Mouse (Mus musculus): ENCODE data around the gene Adamts9.

Gene Adamts9

DNA sequence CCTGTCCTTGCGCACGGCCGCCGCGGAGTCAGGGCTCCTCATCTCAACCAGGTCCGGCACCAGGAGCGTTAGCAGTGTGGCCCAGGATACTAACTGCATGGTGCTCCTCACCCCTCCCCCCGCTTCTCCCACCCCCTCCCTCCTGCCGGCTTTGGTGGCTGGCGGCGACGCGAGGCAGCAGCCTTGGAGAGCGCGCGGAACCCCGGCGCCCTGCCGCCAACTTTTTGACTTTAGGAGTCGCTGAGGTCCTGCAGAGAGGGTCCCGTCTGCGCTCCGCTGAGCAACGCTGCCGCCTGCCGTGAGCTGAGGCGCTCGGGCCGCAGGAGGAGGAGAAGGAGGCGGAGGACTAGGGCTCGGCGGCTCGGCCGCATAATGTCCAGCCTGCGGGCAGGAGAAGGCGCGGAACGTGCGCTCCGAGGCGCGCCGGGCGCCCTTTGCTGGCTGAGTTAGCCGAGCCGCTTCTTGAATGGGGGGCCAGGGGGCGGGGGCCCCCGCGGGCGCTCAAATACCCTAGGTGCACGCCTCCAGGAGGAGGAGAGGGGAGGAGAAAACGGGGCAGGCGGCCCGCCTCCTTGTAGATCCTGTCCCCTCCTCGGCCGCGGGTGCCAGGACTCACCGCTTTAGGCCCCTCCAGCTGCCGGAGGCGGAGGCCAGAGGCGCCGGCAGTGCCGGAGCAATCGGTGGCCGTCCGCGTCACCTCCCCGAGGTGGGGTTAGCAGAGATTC is at the start of gene Adamts9:
Gene Adamts9 (minus strand): TSS at position 436 of the 725 bp plus-strand sequence.
- peak; percentile 22 for DNase-seq (ENCODE audit: low read depth, low spot score)

- peak; percentile 29 for DNase-seq (ENCODE audit: low read depth, low spot score)
Measured at GRCm38 (mm10) chr6:92991616-92992015, 48.3 kb upstream of the Adamts9 start.

DNA sequence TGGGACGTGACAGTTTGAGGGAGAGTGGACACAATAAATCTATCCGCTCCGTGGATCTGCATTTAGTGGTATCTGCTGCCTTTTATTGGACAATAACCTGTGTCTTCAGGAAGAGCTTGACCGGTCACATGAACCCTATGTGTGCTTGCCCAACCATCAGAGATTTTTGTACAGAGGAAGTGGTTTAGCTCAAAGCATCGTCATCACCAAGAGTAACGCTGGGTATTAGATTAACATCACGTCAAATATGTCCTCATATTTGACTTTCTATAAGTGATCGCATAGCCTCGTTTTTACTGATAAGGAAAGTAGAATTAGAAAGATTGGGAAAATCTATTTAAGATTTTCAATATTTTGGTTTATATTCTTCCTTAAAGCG is 45.3 kb upstream of the Adamts9 start:
- DNase-seq (ENCODE audit: low read depth, low spot score): no peak

GRCm38 (mm10) chr6:92987846-92988619 is 44.7 kb upstream of the Adamts9 start:
- no peak for DNase-seq (ENCODE audit: low read depth, low spot score)

- DNase-seq (ENCODE audit: low read depth, low spot score): no peak
Measured at GRCm38 (mm10) chr6:92987366-92987765, 44.1 kb upstream of the Adamts9 start.

DNA sequence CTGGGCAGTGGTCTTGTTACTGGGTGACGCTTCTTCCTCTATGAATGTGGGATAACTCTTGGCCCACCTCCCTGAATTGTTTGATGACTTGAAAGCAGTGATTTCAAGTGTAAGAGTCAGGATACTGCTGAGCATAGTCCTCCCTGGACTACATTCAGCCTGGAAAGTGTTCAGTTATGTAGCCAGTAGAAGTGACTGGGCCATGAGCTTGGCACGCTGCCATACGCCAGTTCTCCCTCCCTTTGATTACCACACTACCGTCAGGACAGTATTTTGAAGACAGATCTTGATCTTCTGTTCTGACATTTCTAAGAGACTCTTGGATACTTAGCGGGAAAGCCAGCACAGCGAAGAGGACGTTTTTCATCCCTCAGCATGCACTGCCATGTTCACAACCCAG is 40.1 kb upstream of the Adamts9 start:
- DNase-seq (ENCODE audit: low read depth, low spot score): no peak

DNA sequence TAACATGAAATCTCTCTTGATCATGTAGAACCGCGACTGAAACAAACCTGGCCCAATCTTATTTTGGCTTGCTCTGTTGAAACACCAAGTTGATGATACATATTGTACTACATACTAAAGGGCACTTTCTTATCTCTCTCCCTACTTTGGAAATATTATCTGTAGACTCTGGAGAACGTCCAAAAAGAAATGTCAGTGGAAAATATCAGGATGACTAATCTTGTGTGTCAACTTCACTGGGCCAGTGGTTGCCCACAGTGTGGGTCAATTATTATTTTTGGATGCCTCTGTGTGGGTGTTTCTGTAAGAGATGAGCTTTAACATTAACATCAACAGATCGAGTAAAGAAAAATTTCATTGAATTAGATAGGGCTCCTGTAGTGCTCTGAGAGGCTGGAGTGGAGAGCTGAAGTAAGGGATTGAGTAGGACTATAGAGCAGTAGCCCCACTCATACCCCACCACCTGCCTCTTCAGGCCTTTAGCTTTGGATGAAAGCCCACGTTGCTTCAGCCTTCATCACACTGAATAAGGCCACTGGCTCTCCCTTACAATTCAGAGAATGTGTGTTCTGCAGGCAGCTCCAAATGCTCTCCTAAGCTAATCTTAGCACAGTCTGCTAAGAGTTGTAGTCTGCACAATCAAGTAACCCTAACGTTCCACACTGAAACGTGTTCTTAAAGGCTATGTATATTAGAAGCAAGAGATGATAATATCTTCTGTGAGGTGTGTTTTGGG is 38.3 kb upstream of the Adamts9 start:
- peak; percentile 78 for DNase-seq (ENCODE audit: low read depth, low spot score)

- DNase-seq (ENCODE audit: low read depth, low spot score): no peak
Measured at GRCm38 (mm10) chr6:92973340-92973739, 30.0 kb upstream of the Adamts9 start.

- DNase-seq (ENCODE audit: low read depth, low spot score): no peak
Measured at GRCm38 (mm10) chr6:92968718-92969117, 25.4 kb upstream of the Adamts9 start.

- no peak for DNase-seq (ENCODE audit: low read depth, low spot score)
Measured at GRCm38 (mm10) chr6:92968216-92968615, 24.9 kb upstream of the Adamts9 start.

DNA sequence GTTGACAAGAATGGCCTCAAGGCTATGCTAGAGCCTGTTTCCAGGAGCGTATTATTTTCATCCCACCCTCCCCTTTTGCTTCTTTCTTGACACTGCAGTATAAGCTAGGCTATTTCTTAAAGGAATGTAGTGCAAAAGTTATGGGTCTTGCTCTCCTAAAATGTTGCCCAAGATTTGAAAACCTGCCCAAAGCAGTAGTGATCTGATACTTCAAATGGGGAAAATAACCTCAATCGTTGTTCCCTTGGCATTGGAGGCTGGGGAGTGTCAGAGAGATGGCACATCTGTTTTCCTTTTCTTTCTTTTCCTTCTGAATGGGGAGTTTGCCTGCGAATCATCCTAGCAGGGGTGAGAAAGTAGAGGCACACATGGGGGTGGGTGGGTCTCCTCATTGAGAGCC is 19.7 kb upstream of the Adamts9 start:
- no peak for DNase-seq (ENCODE audit: low read depth, low spot score)

GRCm38 (mm10) chr6:92960997-92961396 is 17.7 kb upstream of the Adamts9 start:
- DNase-seq (ENCODE audit: low read depth, low spot score): no peak

- no peak for DNase-seq (ENCODE audit: low read depth, low spot score)
Measured at GRCm38 (mm10) chr6:92959416-92959815, 16.1 kb upstream of the Adamts9 start.

GRCm38 (mm10) chr6:92947337-92948042 is 4.2 kb upstream of the Adamts9 start:
- no peak for DNase-seq (ENCODE audit: low read depth, low spot score)

- DNase-seq (ENCODE audit: low read depth, low spot score): no peak
Measured at GRCm38 (mm10) chr6:92944711-92945110, 1.4 kb upstream of the Adamts9 start.

DNA sequence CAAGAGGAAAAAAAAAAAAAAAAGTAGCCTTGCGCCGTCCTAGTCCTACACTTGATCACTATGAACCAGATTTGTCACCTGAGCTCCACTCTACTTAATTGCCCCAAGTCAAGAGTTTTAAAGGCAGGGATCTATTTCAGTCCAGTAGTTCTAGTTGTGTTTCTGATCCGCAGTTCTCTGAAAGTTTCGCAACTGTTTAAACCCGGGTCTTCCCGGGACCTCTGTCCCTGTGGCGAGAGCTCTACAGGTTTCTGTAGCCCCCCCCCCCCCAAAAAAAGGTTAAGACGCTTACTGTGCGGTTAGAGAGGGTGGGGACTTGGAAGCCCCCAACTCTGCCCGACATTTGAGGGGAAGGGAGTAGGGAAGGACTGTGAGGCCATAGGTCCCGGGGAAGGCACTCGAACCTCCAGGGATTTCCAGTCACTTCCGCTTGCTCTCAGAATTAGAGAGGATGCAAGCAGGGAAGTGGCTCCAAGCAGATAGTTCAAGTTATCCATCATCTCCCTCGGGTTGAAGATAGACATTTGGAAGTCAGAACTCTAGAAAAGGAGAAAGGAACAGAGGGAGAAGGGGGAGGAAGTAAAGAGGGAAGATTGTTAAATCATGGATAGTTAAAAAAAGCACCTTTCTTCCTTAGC is 875 bp upstream of the Adamts9 start:
- DNase-seq (ENCODE audit: low read depth, low spot score): no peak

GRCm38 (mm10) chr6:92941756-92942420 is 1.4 kb downstream of the Adamts9 start:
- peak; percentile 30 for DNase-seq (ENCODE audit: low read depth, low spot score)

- DNase-seq (ENCODE audit: low read depth, low spot score): peak; percentile 94
Measured at GRCm38 (mm10) chr6:92941281-92941731, 2.0 kb downstream of the Adamts9 start.

DNA sequence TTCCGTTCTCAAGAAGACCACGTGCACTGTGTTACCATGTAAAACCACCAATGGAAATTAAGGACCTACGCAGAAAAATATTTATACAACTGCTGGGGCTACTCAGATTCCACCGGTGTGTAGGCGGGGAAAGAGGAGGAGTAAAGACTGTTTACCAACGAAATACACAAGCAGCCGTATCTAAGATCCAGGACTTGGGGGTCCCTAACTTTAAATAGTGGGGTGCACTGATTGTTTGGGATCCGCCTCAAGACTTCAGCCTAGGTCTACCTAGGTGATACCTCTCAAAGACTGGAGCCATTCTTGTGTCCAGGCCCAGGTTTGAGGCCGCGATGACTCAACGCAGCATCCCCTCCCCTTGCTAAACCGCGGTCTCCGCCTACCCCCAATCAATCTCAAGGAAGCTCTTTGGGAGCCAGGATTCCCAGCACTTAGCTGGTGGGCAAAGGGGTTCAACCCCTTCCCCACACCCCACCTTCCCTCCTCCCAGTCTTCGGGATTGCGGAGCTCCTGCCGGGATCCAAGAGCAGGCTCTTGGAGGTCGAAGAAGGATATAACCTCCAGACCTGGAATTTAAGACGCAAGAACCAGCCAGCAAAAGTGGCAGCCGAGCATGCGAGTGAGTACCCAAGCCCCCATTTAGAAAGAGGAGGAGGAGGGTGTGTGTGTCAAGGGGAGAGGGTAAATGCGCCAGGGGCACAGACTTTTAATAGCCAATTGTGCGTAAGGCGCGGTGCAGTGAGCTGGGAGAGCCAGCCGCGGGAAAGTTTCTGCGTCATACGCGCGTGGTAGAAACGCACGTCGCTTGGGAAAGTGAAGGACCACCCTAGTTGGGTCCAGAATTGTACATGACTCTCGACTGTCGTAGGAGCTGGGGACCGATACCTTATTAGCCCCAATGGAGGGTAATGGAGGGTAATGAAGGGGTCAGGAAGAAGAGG is 2.8 kb downstream of the Adamts9 start:
- no peak for DNase-seq (ENCODE audit: low read depth, low spot score)
